Mouse (Mus musculus): Measurements from ENCODE around the gene Zfp300. TPM values are rescaled to one million over a fixed set of nuclear protein-coding genes. Genes with fewer than 3 reads are reported as not detected.

The Zfp300 gene
- polyA plus RNA-seq (2014; fragmentation: Illumina TruSeq; extraction: RNeasy Lipid Tissue Mini Kit (QIAGEN cat#74804); ENCODE audit: insufficient read depth, low read depth, low replicate concordance), result 0.39 TPM

DNA sequence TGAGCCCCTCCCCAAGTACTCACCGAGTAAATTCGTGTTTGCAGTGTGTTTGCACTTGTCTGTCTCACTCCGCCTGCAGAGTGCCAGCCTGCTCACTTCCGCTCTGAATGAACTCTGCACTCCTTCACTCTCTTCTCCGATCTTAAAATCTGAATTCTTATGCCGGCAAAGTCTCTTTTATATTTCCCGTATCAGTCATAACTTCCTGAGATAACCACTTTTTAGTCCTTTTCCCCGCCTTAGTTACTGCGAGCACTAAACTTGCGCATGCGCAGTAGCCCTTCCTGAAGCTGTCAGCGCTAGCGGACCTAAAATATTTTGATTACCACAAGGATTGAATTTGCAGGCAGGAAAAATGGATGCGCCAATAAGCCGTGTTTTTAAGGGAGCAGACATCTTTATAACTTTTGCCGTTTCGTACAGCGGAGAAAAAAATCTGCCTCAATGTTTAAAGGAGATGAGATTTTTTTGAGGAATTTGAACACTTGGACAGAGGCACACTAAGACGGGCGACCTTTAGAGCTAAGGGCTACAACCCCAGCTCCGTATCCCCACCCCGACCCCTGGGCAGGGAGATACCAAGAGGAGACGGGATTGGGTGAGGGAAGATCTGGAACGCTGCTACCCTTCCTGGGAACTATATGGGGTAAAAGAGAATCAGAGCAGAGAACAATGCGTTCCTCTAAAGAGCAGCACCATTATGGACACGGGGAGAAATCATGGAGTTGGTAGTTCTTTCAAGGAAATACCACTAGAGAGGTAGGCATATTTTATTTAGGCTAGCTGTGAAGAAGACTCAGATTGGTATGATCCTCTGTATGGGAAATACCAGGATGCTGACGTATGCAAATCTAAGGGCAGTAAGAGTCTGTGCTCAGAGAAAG lies at the start of gene Zfp300:
Zfp300 (minus strand) TSS at position 545 of the 884 bp plus-strand sequence.

GRCm38 (mm10) chrX:21115520-21115919 lies 26.2 kb upstream of the Zfp300 start, which contains the start of gene Ssxa1:
Ssxa1 (plus strand) TSS chrX:21115820.

GRCm38 (mm10) chrX:21068106-21068505 lies 21.2 kb downstream of the Zfp300 start, which contains the start of gene Spaca5:
Spaca5 (plus strand) TSS chrX:21068406.

GRCm38 (mm10) chrX:21061866-21062543 lies 27.3 kb downstream of the Zfp300 start, which contains the start of gene Zfp182:
Zfp182 (minus strand) TSS chrX:21062316.

Other genes starting within 250 kb of the Zfp300 start
- 19.8 TPM for gene Timp1, start 219.4 kb downstream of the Zfp300 start, polyA plus RNA-seq (2014; fragmentation: Illumina TruSeq; extraction: RNeasy Lipid Tissue Mini Kit (QIAGEN cat#74804); ENCODE audit: insufficient read depth, low read depth, low replicate concordance)
- 0.33 TPM for gene Syn1, start 168.5 kb downstream of the Zfp300 start, polyA plus RNA-seq (2014; fragmentation: Illumina TruSeq; extraction: RNeasy Lipid Tissue Mini Kit (QIAGEN cat#74804); ENCODE audit: insufficient read depth, low read depth, low replicate concordance)
- 32.9 TPM for gene Cfp, start 158.0 kb downstream of the Zfp300 start, polyA plus RNA-seq (2014; fragmentation: Illumina TruSeq; extraction: RNeasy Lipid Tissue Mini Kit (QIAGEN cat#74804); ENCODE audit: insufficient read depth, low read depth, low replicate concordance)
- 3.6 TPM for gene Elk1, start 138.9 kb downstream of the Zfp300 start, polyA plus RNA-seq (2014; fragmentation: Illumina TruSeq; extraction: RNeasy Lipid Tissue Mini Kit (QIAGEN cat#74804); ENCODE audit: insufficient read depth, low read depth, low replicate concordance)
- 43.8 TPM for gene Uxt, start 127.5 kb downstream of the Zfp300 start, polyA plus RNA-seq (2014; fragmentation: Illumina TruSeq; extraction: RNeasy Lipid Tissue Mini Kit (QIAGEN cat#74804); ENCODE audit: insufficient read depth, low read depth, low replicate concordance)
- 2.5 TPM for gene Zfp182, start 27.2 kb downstream of the Zfp300 start, polyA plus RNA-seq (2014; fragmentation: Illumina TruSeq; extraction: RNeasy Lipid Tissue Mini Kit (QIAGEN cat#74804); ENCODE audit: insufficient read depth, low read depth, low replicate concordance)
- gene Spaca5, start 21.1 kb downstream of the Zfp300 start, polyA plus RNA-seq (2014; fragmentation: Illumina TruSeq; extraction: RNeasy Lipid Tissue Mini Kit (QIAGEN cat#74804); ENCODE audit: insufficient read depth, low read depth, low replicate concordance), result not detected
- gene Ssxa1, start 26.3 kb upstream of the Zfp300 start, polyA plus RNA-seq (2014; fragmentation: Illumina TruSeq; extraction: RNeasy Lipid Tissue Mini Kit (QIAGEN cat#74804); ENCODE audit: insufficient read depth, low read depth, low replicate concordance), result not detected
- gene Gm21876, start 86.1 kb upstream of the Zfp300 start, polyA plus RNA-seq (2014; fragmentation: Illumina TruSeq; extraction: RNeasy Lipid Tissue Mini Kit (QIAGEN cat#74804); ENCODE audit: insufficient read depth, low read depth, low replicate concordance), result not detected

Data from lung, adult 10 weeks (tissue).